Mouse (Mus musculus) hindlimb bud, embryonic 11.5 days (tissue): Measurements from ENCODE around the gene Hoxc9.

Experiments
- DNase-seq: peaks from one replicate; pipeline ENCODE4 v3.0.0-alpha.2; 2012; ENCODE audit warnings: low read depth, low spot score; ENCODE audit errors: extremely low spot score

Hoxc9 gene

DNA sequence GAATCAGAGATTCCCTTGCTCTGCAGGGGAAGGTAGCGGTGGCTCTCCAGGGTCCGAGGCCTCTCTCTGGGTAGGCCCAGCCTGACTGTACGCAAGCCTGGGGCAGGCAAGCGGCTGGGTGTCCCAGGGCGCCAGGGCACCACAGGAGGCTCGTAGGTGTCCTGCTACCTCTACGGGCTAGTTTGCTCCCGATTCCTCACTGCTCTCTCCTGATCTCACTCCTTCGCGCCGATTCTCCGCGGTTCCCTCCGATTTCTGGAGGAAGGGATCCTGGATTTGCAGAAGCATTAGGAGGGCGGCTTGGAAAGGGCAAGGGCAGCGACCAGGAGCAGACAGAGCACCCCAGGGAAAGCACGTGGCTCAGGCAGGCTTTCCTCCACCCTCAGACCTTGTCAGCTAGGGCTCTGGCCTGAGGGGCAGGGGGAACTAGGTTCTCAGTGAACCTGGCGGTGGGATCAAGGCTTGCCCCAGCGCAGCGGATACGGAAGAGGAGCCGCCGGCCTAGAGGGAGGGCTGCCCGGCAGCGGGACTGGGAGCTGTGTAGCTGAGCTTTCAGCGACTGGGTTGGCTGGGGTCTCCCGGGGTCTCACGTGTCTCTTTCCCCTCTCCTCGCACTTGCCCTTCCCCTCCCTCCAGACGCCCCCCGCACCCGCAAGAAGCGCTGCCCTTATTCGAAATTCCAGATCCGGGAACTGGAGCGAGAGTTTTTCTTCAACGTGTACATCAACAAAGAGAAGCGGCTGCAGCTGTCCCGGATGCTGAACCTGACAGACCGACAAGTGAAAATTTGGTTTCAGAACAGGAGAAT, 20.2 kb upstream of the Hoxc9 start:
- DNase-seq, result no peak

DNA sequence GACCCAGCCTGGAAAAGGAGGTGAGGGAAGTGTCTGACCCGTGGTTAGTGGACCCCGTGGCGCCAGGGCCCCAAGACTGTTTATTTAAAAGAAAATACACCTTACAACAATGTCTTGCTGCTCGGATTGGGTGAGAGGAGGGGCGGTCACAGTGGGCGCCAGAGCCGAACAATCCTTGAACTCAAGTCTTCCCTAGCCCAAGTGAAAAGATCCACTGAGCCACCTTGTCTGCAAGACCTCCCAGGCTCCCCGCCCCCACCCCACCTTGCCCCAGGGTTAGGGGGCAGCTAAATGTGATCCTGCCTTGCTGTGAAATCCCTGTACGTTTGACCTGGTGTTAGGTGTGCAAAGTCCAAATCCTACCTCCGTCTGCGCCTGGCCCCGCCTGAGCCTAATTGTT, 19.3 kb upstream of the Hoxc9 start:
- no peak for DNase-seq

DNA sequence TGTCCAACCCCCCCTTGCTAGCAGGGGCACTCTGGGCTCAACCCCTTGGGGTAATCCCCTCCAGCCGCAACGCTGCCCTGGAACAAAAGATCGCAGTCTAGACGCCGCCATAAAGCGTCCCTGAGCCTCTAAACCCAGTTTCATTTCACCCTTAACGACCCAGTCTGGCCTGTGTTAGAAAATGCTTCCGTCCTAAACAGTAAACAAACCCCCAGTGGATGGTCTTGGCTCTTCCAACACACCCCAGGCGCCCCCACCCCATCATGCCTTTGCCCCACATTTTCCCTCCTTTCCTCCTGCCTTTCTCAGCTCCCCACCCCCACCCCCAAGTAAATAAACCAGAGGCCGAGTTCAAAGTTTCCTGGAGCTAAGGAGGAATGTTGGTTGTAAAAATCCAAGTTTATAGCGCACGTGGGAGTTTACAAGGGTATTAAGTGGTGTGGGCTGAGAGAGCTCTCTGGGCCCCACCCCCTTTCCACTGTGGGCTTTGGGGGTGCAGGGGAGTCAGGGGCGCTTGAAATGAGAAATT, 16.5 kb upstream of the Hoxc9 start:
- peak; percentile 90 for DNase-seq

- DNase-seq, result no peak
These were observed 14.5 kb upstream of the Hoxc9 start for GRCm38 (mm10) chr15:102961728-102962127.

GRCm38 (mm10) chr15:102962492-102962891, 13.7 kb upstream of the Hoxc9 start:
- no peak for DNase-seq

- DNase-seq, result no peak
These were observed 13.0 kb upstream of the Hoxc9 start for GRCm38 (mm10) chr15:102963259-102963658.

DNA sequence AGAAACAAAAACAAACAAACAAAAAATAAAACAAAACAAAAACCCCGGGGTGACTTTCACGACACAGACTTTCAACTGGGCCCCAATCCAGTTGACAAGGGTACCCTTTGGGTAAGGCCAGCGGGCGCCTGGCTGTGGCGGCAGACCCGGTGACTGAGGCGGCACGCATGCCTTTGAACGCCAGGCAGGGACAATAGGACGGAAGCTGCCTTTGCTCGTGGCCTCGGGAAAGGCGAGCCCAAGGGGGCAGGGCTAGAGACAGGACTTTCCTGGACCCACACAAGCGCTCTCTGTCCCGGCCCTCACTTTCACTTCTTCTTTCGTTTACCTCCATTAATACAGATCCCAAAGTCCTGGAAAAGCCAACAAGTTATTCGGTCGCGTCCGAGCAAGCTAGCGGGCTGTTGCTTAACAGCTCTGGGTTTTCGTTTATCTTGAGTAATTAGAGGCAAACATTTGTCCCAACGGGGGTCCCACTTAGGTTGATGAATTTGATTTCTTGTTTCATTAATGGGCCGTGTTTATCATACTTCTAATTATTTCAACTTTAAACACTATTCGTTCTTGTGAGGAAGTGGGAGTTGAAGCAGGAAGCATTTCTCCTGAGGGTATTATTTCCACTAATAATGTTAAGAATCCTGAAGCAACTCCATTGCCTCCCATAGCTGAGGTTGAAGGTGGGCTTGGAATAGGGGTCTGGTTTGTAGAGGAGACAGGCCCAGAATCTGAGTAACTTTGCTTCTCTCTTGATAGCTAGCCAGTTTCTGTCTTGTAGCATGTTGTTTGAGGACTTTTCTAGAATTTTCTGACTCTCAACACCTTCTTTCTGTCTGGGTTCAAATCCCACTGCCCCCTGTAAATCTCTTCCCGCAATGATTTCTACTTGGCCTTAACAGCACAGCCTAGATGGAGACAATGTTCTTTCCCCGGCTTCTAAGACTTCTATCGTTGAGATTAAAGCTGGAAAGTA, 12.3 kb upstream of the Hoxc9 start:
- no peak for DNase-seq

DNA sequence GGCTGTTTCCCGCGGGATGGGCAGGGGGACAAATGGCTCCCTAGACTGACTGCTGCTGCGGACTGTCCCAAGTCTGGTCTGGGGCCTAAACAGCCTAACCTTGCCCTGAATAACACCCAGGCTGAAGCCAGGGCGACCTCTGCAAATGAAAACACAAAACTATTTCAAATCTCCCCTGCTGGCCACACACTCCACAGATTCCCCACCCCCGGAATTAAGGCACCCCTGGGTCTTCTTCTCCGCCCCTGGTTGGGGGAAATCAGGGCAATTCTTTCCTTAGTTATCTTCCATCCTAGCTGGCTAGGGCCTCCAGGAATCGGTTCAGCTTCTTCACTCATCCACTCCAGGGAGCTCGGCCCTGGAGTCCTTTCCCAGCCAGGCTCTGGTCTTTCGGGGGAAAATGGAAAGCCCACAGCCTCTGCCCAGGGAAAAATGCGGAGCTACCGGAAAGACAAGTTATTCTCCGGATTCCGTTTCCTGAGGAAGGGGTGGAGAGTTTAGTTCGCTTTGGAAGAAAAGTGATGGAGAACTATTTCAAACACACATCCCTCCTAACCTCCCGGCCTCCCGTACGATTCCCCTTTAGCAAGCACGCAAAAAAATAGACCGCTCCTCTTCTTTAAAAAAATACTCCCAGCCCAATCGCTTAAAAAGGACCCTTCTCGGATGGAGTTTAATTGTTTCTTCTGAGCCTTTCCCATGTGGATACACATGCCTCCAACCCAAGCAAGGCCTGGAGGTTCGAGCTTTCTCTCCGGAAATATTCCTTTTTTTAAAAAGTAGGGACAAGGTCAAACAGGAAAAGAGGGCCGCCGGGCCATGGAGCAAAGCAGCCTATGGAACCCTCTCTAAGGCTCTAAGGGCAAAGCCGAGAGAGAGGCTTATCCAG, 11.0 kb upstream of the Hoxc9 start:
- DNase-seq, result no peak

DNA sequence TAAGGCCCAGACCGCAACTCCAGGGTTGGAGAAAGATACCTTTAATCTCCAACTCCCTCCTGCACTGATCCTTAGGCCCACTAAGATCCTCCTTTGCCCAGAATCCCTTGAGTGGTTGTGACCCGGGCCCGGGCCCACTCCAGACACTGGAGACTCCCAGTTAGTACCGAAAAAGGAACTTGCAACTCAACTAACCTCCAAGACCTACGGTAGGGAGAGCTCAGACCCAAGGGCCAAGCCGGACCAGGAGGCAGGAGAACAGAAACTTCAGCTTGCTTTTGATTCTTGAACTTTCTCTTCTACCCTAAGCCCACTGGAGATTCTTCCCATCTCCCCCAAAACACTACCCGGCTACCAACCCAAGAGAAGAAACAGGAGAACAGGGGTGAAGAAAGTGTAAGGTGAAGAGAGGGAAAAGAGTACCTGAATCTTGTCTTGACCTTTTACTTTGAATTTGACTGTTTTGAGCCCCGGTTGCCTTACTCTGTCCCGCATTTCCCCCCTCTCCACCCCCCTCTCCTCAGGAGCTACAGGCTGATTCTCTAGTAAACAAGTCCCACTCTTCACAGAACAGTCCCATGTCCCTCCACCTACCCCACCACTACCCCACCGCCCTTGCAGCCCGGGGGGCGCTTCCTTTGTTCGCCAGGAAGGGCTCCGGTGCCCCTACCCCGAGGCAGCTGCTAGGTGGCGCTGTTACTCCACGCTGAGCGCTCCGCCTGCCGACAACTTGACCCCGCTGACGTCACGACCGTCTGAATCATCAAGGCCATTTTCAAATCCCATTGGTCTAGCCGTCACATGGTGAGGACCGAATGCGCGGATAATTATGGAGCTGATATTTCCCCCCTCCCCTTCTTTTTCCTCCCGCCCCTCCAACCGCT, 10.1 kb upstream of the Hoxc9 start:
- DNase-seq, result peak; percentile 99

DNA sequence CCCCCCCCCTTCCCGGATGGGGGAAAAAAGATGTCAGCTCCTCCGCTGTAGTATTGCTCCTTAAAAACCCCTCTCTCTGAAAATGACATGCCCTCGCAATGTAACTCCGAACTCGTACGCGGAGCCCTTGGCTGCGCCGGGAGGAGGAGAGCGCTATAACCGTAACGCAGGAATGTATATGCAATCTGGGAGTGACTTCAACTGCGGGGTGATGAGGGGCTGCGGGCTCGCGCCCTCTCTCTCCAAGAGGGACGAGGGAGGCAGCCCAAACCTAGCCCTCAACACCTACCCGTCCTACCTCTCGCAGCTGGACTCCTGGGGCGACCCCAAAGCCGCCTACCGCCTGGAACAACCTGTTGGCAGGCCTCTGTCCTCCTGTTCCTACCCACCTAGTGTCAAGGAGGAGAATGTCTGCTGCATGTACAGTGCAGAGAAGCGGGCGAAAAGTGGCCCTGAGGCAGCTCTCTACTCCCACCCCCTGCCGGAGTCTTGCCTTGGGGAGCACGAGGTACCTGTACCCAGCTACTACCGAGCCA, 9.4 kb upstream of the Hoxc9 start, which contains the start of gene Hoxc10:
Gene Hoxc10 (plus strand): TSS at position 21 of the 536 bp plus-strand sequence.
- DNase-seq, result no peak

DNA sequence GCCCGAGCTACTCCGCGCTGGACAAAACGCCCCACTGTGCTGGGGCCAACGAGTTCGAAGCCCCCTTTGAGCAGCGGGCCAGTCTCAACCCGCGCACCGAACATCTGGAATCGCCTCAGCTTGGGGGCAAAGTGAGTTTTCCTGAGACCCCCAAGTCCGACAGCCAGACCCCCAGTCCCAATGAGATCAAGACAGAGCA, 9.0 kb upstream of the Hoxc9 start, which contains the start of gene Hoxc5:
Gene Hoxc5 (plus strand): TSS at position 132 of the 199 bp plus-strand sequence.
- no peak for DNase-seq

DNA sequence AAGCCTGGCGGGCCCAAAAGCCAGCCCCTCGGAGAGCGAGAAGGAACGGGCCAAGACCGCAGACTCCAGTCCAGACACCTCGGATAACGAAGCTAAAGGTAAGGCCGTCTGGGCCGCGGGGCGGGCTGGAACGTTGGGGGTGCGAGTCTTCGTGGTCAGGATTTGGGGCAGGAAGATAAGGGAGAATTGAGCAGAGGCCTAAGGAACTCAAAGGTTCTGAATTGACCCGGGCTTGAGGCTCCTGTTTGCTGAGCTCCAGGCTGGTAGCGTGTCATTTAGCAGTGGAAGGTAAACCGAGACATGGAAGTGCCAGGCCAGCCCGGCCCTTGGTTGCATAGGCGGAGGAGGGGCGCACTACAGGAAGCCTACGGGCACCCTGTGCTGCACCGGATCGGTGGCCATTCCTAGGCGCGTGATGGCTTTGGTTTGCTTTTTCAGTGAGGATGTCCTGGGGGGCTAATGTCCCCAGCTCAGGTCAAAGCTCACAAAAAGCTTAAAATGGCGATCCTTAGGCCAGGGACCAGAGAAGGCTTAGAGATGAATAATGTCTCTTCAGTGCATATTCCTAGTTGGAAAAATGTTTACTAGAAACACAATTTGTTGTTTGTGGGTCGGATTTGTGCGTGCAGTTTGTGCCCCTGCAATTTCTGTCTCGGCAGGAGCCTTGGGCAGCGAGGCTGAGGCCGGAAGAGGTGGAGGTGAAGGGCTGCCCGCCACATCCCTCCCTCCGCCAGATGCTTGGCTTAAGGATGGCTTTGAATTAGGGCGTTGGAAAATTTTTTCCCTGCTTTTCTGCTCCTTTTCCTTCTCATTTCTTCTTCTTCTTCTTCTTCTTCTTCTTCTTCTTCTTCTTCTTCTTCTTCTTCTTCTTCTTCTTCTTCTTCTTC, 8.5 kb upstream of the Hoxc9 start:
- no peak for DNase-seq

- no peak for DNase-seq
These were observed 6.9 kb upstream of the Hoxc9 start for GRCm38 (mm10) chr15:102969296-102969695.

DNA sequence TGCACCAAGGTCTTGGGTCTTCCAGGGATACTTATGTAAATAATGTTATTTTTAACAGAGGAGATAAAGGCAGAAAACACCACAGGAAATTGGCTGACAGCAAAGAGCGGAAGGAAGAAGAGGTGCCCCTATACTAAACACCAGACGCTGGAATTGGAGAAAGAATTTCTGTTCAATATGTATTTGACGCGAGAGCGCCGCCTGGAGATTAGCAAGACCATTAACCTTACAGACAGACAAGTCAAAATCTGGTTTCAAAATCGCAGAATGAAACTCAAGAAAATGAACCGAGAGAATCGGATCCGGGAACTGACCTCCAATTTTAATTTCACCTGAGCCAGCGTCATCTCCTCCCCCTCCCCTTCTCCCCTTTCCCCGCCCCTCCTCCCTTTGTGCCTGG, 5.5 kb upstream of the Hoxc9 start:
- DNase-seq, result no peak

- DNase-seq, result no peak
These were observed 4.0 kb upstream of the Hoxc9 start for GRCm38 (mm10) chr15:102972254-102972653.

- DNase-seq, result no peak
These were observed 3.5 kb upstream of the Hoxc9 start for GRCm38 (mm10) chr15:102972753-102973152.

- DNase-seq, result no peak
These were observed 1.2 kb upstream of the Hoxc9 start for GRCm38 (mm10) chr15:102975034-102975433.

- DNase-seq, result no peak
These were observed 539 bp upstream of the Hoxc9 start for GRCm38 (mm10) chr15:102975688-102976111.
